Mouse (Mus musculus) spleen, adult 2 months (tissue): Measurements from ENCODE around the gene Kidins220. TPM values are rescaled to one million over a fixed set of nuclear protein-coding genes. Genes with fewer than 3 reads are reported as not detected.

Source experiments
- DNase-seq, 2 experiments: peaks; one replicate each; pipeline versions ENCODE4 v3.0.0 to v3.0.0-alpha.2; 2012 to 2021; ENCODE audit warnings: low spot score in 2 of 2, low read depth in 1 of 2
- H3K27ac ChIP-seq: fragments of 200-500 bp; 2 replicates; pipeline ENCODE4 v1.5.1; 2012; ENCODE audit warnings: low read length, inconsistent platforms; ENCODE audit not compliant: insufficient read depth
- H3K27me3 ChIP-seq: fragments of 200-500 bp; 2 replicates; pipeline ENCODE4 v1.6.1; 2012; ENCODE audit warnings: mild to moderate bottlenecking, moderate library complexity, low read length, inconsistent platforms; ENCODE audit not compliant: control insufficient read depth, insufficient read depth
- H3K36me3 ChIP-seq: fragments of 200-500 bp; 2 replicates; pipeline ENCODE4 v1.6.1; 2012; ENCODE audit warnings: mild to moderate bottlenecking, low read length, inconsistent platforms; ENCODE audit not compliant: control insufficient read depth, insufficient read depth
- H3K4me1 ChIP-seq: fragments of 200-500 bp; 2 replicates; pipeline ENCODE4 v1.6.1; 2011; ENCODE audit warnings: inconsistent platforms; ENCODE audit not compliant: control insufficient read depth, insufficient read depth, insufficient read length
- H3K4me3 ChIP-seq: fragments of 200-500 bp; 2 replicates; pipeline ENCODE4 v1.5.1; 2011; ENCODE audit warnings: mild to moderate bottlenecking, inconsistent platforms; ENCODE audit not compliant: insufficient read depth, insufficient read length; ENCODE audit errors: extremely low read depth
- CTCF ChIP-seq: fragments of 200-500 bp; IDR thresholded peaks from 2 replicates; pipeline ENCODE4 v1.5.1; 2011; ENCODE audit warnings: mild to moderate bottlenecking, inconsistent platforms; ENCODE audit not compliant: insufficient read depth, insufficient read length, insufficient replicate concordance; ENCODE audit errors: extremely low read depth
- POLR2A ChIP-seq: fragments of 200-500 bp; IDR thresholded peaks from 2 replicates; pipeline ENCODE4 v1.6.1; 2011; ENCODE audit warnings: low read depth, low read length, inconsistent platforms
- WGBS: fragments of 180-500 bp; shearing (Covaris S2); methylation state at CpG from one replicate; pipeline ENCODE4 v1.1.7; 2018; 5-methylcytosine and 5-hydroxymethylcytosine counted together
- polyA plus RNA-seq: library from polyadenylated mRNA; depleted of rRNA; stranded (reverse); fragments of >200 nt; gene quantifications from 2 replicates; pipeline ENCODE4 v1.2.3, GENCODE M21; 2012

Kidins220 gene
- polyA plus RNA-seq, 1 experiment, result 22.2 TPM

GRCm38 (mm10) chr12:25011733-25012367, 37.1 kb downstream of the Kidins220 start:
- H3K27ac ChIP-seq, result no peak overlapping the region
- no peak for TF ChIP-seq POLR2A
- no peak for TF ChIP-seq CTCF
- H3K27me3 ChIP-seq, result no peaks in the 10 kb centered on the region
- no peak overlapping the region for H3K4me3 ChIP-seq
- H3K4me1 ChIP-seq, result peaks cover 2% of the 10 kb centered on the region; the same call in 1 of the 2 replicates
- no peak for DNase-seq
- 87% methylated on average over 15 of the region's 15 CpGs for WGBS
- peaks cover 39% of the 10 kb centered on the region for H3K36me3 ChIP-seq

GRCm38 (mm10) chr12:25012555-25013540, 38.1 kb downstream of the Kidins220 start:
- Histone ChIP-seq H3K4me3 (no peak overlapping the region), H3K27me3 (no peaks in the 10 kb centered on the region), H3K4me1 (peaks cover 2% of the 10 kb centered on the region; the same call in 1 of the 2 replicates), H3K27ac (peak overlapping the region; percentile 16; the same call in 1 of the 2 replicates), H3K36me3 (peaks cover 46% of the 10 kb centered on the region)
- DNase-seq, result peak in 1 of 2 experiments; percentile 51
- TF ChIP-seq POLR2A (no peak), CTCF (no peak)
- WGBS, result 81% methylated on average over 13 of the region's 13 CpGs

GRCm38 (mm10) chr12:25014307-25014927, 39.7 kb downstream of the Kidins220 start:
- Histone ChIP-seq H3K4me1 (peaks cover 2% of the 10 kb centered on the region; the same call in 1 of the 2 replicates), H3K27me3 (no peaks in the 10 kb centered on the region), H3K4me3 (no peak overlapping the region), H3K27ac (no peak overlapping the region), H3K36me3 (peaks cover 46% of the 10 kb centered on the region)
- no peak for TF ChIP-seq CTCF
- TF ChIP-seq POLR2A, result no peak
- WGBS, result 82% methylated on average over 5 of the region's 5 CpGs
- no peak for DNase-seq

GRCm38 (mm10) chr12:25014938-25015337, 40.2 kb downstream of the Kidins220 start:
- Histone ChIP-seq H3K36me3 (peaks cover 47% of the 10 kb centered on the region), H3K27me3 (no peaks in the 10 kb centered on the region), H3K27ac (no peak overlapping the region), H3K4me3 (no peak overlapping the region), H3K4me1 (peaks cover 2% of the 10 kb centered on the region; the same call in 1 of the 2 replicates)
- DNase-seq, result no peak
- TF ChIP-seq CTCF (no peak), POLR2A (no peak)
- WGBS, result 95% methylated on average over 7 of the region's 7 CpGs

GRCm38 (mm10) chr12:25016995-25017394, 42.3 kb downstream of the Kidins220 start:
- TF ChIP-seq POLR2A, result no peak
- no peak for TF ChIP-seq CTCF
- H3K4me1 ChIP-seq, result peaks cover 2% of the 10 kb centered on the region; the same call in 1 of the 2 replicates
- H3K4me3 ChIP-seq, result no peak overlapping the region
- no peaks in the 10 kb centered on the region for H3K27me3 ChIP-seq
- H3K36me3 ChIP-seq, result peaks cover 48% of the 10 kb centered on the region
- no peak overlapping the region for H3K27ac ChIP-seq
- 57% methylated on average over 4 of the region's 4 CpGs for WGBS
- DNase-seq, result no peak

- H3K27ac ChIP-seq, result no peak overlapping the region
- H3K4me3 ChIP-seq, result no peak overlapping the region
- H3K36me3 ChIP-seq, result peaks cover 26% of the 10 kb centered on the region
- TF ChIP-seq CTCF (no peak), POLR2A (no peak)
- no peaks in the 10 kb centered on the region for H3K4me1 ChIP-seq
- WGBS, result 92% methylated on average over 5 of the region's 5 CpGs
- no peaks in the 10 kb centered on the region for H3K27me3 ChIP-seq
- DNase-seq, result no peak
These were observed 46.3 kb downstream of the Kidins220 start for GRCm38 (mm10) chr12:25021057-25021456.
